Mouse (Mus musculus) liver, adult 2 months (tissue): ENCODE measurements at regions not wholly inside any gene's neighbourhood (a gene's known extent, or its start where the extent isn't known, plus 50 kb on each side); places are given as distances from the start of the nearest gene placed in this dataset.

ENCODE experiments used
- CTCF ChIP-seq: fragments of 200-500 bp; IDR thresholded peaks from 2 replicates; pipeline ENCODE4 v1.5.1; 2011; ENCODE audit warnings: low read depth, low read length, control low read depth
- POLR2A ChIP-seq: fragments of 200-500 bp; IDR thresholded peaks from 2 replicates; pipeline ENCODE4 v1.6.1; 2011; ENCODE audit warnings: low read length, control low read depth; ENCODE audit not compliant: insufficient read depth; ENCODE audit errors: extremely low read depth

DNA sequence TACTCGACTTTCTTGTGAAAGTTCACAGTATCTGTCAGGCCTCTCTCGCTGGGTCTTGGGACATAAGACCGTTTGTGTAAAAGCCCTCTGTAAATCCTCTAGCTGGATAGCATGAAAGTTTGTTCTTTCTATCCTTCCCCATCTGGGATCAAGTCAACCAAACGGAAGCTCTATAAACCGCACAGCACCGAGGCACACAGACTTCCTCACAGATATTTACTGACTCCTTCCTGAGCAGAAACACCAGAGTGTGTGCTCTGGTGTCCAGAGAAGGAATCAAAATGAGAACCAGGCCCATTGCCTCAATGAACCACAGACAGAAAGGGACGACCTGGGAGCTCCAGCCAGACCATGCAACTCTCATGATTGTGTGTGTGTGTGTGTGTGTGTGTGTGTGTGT, 502.6 kb downstream of the Gja1 start:
- TF ChIP-seq CTCF = no peak
- TF ChIP-seq POLR2A = no peak
